Mouse (Mus musculus) cerebellum, postnatal 25 days (tissue): ENCODE results near the gene Serpinc1.
A peak's percentile ranks its signal among the peaks of the same experiment; 100 is the strongest.
"Not testable (repeated sequence)": the region's sequence is repeated elsewhere in the genome, so short reads cannot be mapped to it uniquely, and the experiment has no call there.

Experiments
- DNase-seq, 2 experiments: peaks; one replicate each; pipeline ENCODE4 v3.0.0; 2021; ENCODE audit warnings: mixed read lengths in 2 of 2

Gene Serpinc1

DNA sequence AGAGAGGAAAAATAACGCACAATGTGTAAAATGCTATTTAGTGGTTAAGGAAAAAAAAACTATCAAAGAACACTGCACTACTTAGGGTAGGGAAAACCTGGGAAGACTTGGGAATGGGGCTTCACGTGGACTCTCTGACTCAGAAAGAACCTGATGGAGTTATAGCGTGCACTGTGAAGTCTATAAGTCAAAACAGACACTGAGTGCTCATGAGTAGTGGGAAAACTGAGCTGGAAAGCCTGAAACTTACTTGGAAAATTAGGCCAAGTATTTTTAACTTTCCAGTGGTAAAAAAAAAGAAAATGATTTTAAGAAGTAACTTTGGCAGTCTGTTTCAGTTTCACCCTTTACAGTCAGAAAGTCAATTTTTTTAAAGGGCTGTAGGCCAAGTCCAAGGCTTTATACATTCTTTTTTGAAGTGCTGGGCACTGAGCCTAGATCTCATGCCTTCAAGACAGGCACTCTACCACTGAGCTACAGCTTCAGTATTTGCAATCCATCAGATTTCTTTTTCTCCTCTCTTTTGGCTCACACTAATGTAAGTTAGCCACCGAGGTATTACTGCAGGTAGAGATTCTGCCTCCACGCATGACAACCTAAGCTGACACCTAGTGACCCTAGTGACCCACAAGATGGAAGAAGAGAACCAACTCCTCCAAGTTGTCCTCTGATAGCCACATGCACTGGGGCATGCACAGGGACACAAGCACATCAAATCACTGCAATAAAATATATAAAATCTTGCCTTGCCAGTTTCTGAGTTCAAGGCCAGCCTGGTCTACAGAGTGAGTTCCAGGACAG lies 47.2 kb downstream of the Serpinc1 start:
- DNase-seq, result no peak

DNA sequence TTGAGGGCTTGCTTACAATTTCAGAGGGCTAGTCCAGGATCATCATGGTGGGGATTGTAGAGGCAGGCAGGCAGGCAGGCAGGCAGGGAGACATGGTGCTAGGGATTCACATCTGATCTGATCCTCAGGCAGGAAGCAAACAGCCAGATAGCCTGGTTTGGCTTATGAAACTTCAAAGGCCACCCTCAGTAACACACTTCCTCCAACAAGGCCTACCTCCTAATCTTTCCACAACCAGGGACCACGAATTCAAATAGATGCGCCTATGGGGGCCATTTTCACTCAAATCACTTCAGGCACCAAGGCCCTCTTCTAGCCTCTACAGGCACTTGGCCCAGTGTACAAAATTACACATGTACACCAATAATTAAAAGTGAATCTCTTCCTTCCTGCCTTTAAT lies 48.8 kb downstream of the Serpinc1 start:
- no peak for DNase-seq

- DNase-seq, result not testable (repeated sequence)
Measured at GRCm38 (mm10) chr1:161028427-161028826, 50.0 kb downstream of the Serpinc1 start.

DNA sequence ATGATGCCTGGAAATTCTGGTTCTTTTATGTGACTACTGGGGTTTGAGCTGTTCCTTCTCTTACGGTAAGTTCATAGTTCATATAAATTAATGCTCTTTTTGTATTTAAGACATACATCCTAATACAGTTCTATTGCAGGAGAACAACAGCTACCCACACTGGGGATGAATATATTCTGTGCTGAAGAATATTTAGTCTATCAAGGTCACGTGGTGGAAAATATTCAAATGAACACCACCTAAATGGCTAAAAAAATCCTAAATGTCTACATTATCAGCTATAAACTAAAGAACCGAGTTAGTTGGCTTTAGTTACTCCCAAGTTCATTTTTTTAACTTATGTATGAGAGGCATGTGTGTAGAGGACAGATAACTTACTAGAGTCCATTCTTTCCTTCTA lies 51.7 kb downstream of the Serpinc1 start:
- no peak for DNase-seq

- no peak for DNase-seq
Measured at GRCm38 (mm10) chr1:161031881-161032280, 53.5 kb downstream of the Serpinc1 start.

- no peak for DNase-seq
Measured at GRCm38 (mm10) chr1:161032345-161032744, 54.0 kb downstream of the Serpinc1 start.

DNA sequence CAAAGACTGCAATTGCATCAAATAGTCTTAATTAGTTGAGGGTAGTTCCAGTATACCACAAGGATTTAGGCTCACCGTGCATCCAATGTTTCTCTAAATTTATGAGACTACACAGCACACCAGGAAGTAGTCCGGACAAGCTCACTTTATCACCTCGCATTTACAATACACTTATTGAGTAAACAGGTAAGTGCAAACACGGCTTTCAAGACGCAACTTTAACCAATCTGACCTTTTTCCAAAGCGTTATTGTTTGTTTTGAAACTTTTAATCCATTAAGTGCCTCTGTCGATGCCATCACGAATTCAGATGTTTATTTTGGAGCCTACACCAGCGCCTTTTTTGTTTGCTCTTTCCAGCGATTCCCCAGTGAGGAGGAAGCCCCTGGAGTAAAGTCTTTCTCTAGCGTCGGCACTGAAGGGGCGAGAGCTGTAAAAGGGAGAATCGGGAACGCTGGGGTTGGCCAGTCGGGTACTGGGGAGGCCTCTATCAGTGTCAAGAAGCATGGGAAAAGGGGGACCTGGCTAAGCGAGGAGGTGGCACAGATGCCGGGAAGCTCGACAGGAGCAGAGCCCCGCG lies 55.6 kb downstream of the Serpinc1 start:
- no peak for DNase-seq

DNA sequence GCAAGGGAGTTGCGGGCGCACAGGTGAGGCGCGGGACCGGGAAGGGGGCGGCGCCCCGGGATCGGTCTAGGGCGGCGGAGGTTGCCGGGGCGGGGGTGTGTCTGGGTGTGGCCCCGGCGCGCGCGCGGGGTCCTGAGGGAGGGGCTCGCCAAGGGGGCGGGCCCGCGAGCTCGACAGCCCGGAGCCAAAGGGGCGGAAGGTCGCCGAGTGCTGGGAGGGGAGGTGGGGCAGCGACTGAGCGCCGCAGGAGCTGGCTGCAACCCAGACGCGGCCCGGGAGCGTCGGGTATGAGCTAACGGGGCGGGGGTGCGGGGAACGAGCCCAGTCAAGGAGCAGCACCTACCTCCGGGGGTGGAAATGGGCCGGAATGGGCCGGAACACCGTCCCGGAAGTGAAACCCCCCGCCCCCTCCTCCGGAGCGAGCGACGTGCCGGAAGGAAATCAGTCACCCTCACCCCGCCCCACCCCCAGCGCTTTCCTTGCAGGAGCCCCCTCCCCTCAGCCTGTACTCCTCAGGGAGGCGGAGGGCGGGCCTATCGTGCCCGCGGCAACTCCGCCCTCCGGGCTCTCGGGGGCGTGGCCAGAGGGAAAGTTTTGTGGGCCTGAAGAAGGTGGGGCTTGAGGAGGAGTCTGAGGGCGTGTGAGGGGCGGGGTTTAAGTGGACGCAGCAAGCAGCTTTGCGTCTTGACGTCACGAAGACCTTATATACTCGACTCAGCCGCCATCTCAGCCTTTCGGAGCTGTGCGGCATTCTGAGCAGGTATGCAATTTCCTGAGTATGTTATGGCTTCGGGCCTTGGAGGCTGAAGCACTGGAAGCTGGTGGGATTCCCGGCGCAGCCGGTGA lies 56.3 kb downstream of the Serpinc1 start, which contains the start of gene Zbtb37:
TSS of gene Zbtb37 (minus strand) at position 415 of the 846 bp plus-strand sequence.
- peak; percentile 96 to 97 for DNase-seq

- DNase-seq, result no peak
Measured at GRCm38 (mm10) chr1:161035281-161035785, 56.9 kb downstream of the Serpinc1 start.

GRCm38 (mm10) chr1:161035786-161036404 lies 57.5 kb downstream of the Serpinc1 start:
- DNase-seq, result peak in 1 of 2 experiments; percentile 45

DNA sequence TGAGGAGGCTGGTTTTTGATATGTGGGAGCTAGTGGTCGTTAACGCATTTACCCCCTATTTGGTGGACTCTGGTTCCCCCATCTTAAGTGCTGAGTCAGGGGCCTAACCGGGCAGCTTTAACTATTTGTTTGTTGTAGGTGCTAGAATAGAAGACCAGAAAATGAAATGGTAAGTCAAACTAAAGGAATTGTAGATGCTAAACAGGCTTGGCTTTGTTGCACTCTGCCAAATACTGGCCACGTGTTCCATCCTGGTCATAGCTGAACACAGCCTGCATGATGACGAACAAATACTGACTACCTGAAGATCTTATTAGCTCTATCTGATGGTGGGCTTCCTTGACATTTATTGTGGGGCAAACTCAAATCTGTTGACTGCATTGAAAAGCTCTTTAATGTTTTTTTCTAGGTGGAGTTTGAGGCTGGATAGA lies 58.0 kb downstream of the Serpinc1 start:
- DNase-seq, result peak in 1 of 2 experiments; percentile 14

GRCm38 (mm10) chr1:161037026-161037425 lies 58.6 kb downstream of the Serpinc1 start:
- no peak for DNase-seq

- no peak for DNase-seq
Measured at GRCm38 (mm10) chr1:161037599-161037998, 59.2 kb downstream of the Serpinc1 start.

- no peak for DNase-seq
Measured at GRCm38 (mm10) chr1:161038004-161038403, 59.6 kb downstream of the Serpinc1 start.

GRCm38 (mm10) chr1:161038968-161039721 lies 60.8 kb downstream of the Serpinc1 start:
- no peak for DNase-seq

- DNase-seq, result no peak
Measured at GRCm38 (mm10) chr1:161039741-161040425, 61.5 kb downstream of the Serpinc1 start.

- DNase-seq, result no peak
Measured at GRCm38 (mm10) chr1:161040426-161040770, 62.0 kb downstream of the Serpinc1 start.

DNA sequence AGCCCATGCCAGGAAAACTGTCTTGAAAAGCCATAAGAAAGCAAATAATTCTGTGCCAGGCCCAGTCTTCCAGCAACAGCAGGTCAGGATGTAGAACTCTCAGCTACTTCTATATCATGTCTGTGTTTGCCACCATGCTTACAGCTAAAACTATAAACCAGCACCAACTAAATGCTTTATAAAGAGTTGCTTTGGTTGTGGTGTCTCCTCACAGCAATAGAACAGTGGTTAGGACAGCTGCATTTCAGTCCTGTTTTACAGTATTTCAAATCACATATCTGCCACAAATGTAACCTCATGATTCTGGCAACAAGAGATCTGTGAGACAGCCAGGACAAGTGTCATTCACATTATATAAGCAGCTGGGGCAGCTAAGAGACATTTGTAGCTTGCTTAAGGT lies 62.5 kb downstream of the Serpinc1 start:
- DNase-seq, result no peak

GRCm38 (mm10) chr1:161041261-161042020 lies 63.1 kb downstream of the Serpinc1 start:
- no peak for DNase-seq

DNA sequence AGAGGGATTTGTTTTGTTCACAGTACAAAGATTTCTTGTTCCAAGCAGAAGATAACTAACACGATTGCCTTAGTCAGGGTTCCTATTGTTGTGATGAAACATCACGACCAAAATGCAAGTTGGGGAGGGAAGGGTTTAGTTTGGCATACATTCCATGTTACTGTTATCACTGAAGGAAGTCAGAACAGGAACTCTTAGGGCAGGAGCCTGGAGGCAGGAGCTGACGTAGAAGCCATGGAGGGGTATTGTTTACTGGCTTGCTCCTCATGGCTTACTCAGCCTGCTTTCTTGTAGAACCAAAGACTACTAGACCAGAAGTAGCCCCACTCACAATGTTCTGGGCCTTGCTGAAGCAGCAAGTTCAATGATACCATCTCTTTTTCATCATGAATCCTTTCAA lies 68.6 kb downstream of the Serpinc1 start:
- no peak for DNase-seq
